Mouse (Mus musculus): ENCODE data around the gene Aqp2.

Gene Aqp2

GRCm38 (mm10) chr15:99590429-99591084 is 11.7 kb downstream of the Aqp2 start, which contains the start of gene Aqp5:
Gene Aqp5, plus strand, starts transcription at chr15:99590782.
- DNase-seq = no peak

- DNase-seq = no peak
These were observed 13.3 kb downstream of the Aqp2 start for GRCm38 (mm10) chr15:99592177-99592576.

- no peak for DNase-seq
These were observed 14.0 kb downstream of the Aqp2 start for GRCm38 (mm10) chr15:99592877-99593276.

GRCm38 (mm10) chr15:99594951-99595350 is 16.1 kb downstream of the Aqp2 start:
- no peak for DNase-seq

GRCm38 (mm10) chr15:99596056-99596687 is 17.3 kb downstream of the Aqp2 start:
- peak; percentile 76 for DNase-seq

GRCm38 (mm10) chr15:99596841-99597240 is 18.0 kb downstream of the Aqp2 start:
- no peak for DNase-seq

DNA sequence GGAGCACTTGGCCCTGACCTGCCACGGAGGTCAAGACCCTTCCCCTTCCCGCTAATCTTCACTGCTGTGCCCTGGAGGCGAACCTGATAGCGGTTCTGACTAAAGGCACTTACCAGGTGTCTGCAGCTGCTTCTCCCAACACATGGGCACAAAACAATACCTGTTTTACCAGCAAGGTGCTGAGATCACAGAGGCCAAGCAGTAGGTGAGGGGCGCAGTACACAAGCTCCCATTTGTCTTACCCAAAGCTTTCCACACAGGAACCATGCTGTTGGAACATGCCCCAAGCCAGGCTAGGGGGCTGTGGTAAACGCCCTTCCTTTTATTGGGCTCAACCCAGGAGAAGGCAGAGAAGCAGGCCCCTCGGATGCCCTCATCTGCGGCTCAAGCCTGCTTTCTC is 18.7 kb downstream of the Aqp2 start:
- DNase-seq = no peak

DNA sequence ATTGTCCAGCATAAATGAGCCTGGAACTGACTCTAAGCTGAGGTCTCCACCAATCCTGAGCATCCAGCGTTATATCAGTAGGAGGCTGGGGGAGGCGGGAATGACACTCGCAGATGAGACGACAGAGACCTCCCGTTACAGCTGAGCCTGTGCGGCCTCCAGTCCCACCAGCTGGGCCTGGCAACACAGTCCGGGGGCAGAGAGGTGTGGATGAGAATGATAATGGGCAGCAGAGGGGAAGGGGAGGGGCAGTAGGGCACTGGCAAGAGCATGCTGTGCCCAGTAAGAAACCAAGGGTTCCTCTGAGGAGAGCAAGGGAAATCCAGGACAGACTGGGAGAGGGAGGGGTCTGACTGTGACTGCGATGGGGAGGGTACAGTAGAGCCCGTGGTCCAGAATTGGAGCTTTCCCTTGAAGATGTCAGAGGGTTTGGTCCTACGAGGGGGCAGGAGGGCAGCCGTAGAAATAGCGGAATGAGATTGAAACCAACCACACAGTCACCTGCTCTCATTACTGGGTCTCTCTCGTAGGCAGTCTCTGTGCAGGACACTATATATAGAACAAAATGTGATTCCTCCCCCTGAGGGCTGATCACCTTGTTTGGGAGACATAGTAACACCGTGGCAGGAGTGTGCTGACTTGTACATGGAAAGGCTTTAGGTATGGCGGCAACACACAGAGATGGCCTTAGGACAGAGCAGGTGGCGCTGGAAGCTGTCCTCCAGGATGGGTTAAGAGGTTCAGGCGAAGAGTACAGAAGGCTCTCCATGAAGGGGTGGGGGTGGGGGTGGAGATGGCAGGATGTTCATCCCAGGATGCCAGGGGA is 20.6 kb downstream of the Aqp2 start:
- no peak for DNase-seq

GRCm38 (mm10) chr15:99600986-99601822 is 22.3 kb downstream of the Aqp2 start, which contains the start of gene Aqp6:
Gene Aqp6, plus strand, starts transcription at chr15:99601400.
- no peak for DNase-seq

- DNase-seq = no peak
These were observed 22.9 kb downstream of the Aqp2 start for GRCm38 (mm10) chr15:99601823-99602120.

DNA sequence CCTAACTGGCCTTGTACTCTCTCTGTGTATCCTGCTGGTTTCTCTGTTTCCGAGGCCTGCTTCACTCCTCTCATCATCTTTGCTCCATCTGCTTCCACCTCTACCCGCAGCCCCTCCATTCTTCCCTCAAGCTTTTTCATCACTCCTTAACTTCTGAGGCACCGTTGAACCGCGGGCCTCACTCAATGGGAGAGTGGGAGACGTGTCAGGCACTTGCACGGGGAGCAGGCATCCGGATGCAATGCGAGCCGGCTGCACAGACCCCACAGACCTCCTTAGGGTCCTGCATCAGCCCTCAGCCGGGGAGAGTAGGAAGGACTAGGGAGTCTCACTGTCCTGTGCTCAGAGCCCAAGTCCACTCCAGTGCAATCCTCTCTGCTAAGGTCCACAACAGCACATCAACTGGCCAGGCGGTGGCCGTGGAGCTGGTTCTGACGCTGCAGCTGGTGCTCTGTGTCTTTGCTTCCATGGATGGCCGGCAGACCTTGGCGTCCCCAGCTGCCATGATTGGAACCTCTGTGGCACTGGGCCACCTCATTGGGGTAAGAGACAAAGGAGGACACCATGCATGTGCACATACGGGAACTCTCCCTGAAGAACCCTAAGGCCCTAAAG is 23.5 kb downstream of the Aqp2 start:
- DNase-seq = no peak

DNA sequence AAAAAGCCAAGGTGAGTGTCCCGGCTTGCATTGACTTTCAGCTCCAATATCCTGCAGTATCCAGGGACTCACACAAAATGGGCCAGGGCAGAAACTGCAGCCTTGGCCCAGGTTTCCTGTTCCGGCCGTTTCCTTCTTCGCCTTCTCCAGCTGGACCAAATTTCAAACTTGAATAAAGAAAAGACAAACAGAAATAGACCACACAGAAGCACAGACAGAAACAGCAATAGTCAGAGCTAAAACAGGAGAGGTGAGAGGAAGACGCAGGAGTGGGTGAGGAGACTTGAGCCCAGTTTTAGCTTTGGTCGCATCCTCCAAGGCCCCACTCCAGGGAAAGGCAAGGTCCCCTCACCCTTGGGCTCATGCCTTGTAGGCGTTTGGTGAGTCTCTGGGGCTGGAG is 24.4 kb downstream of the Aqp2 start:
- DNase-seq = no peak

- DNase-seq = no peak
These were observed 26.7 kb downstream of the Aqp2 start for GRCm38 (mm10) chr15:99605595-99605994.

GRCm38 (mm10) chr15:99606515-99606914 is 27.7 kb downstream of the Aqp2 start:
- DNase-seq = no peak

DNA sequence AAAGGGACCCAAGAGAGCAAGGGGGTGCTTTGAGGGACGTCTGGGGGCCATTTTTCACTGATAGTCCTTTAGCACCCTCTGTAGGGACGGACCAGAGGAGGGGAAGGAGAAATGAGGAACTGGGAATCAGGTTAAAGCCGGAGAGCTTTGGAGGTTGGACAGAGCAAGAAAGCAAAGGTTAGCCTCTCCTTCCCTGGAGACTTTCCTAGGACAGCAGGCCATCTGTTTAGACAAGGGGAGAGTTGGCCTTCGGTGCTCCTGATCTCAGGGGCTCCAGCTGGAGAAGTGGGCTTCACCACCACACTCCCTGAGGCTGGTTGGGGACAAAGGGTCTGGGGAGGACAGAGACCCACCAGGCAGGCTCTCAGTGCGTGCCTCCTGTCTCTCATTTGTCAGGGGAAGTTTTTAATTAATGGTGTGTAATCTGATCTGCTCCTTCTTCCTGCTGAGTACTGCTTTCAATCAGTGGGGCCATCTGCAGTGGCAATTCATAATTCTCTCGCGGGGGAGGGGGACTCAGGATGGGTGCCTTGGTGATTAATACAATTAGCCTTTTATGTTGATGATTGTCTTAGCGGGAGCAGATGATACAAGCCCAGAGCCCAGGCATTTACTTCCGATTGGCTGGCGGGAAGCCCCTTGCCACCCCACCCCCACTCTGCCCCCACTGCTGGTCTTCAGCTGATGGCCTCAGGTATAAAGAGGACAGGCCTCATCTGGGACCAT is 28.7 kb downstream of the Aqp2 start:
- DNase-seq = no peak

DNA sequence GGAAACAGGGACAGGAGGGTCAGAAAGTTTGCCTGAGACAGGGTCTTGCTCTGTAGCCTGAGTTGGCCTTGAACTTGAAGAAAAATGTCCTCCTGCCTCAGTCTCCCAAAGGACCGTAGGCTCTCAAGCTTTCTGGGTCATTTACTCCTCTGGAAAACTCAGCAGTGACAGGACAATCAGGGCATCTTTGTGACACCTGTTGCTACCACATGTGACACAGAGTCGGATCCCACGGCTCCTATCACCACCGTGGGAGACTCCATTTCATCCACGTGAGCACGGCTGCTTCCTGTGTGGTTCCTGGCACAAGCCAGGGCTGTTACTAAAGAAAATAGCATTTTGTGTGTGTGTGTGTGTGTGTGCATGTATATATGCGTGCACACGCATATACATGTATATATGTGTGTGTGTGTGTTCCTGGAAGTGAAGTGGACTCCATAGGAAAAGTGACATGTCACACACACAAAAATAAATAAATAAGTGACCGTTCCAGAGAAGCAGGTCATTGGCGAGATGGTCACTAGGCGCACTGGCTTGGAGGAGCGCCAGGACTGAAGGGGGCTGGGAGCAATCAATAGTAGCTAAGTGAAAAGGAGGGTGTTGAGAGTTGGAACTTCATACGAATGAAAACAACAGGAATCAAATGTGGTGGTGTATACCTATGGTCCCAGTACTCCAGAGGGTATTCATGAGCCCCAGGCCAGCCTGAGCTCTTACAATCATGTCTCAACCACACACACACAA is 29.7 kb downstream of the Aqp2 start:
- DNase-seq = no peak

- DNase-seq = no peak
These were observed 32.7 kb downstream of the Aqp2 start for GRCm38 (mm10) chr15:99611563-99611962.

- DNase-seq = no peak
These were observed 35.4 kb downstream of the Aqp2 start for GRCm38 (mm10) chr15:99614273-99614672.

- no peak for DNase-seq
These were observed 35.9 kb downstream of the Aqp2 start for GRCm38 (mm10) chr15:99614753-99615152.

DNA sequence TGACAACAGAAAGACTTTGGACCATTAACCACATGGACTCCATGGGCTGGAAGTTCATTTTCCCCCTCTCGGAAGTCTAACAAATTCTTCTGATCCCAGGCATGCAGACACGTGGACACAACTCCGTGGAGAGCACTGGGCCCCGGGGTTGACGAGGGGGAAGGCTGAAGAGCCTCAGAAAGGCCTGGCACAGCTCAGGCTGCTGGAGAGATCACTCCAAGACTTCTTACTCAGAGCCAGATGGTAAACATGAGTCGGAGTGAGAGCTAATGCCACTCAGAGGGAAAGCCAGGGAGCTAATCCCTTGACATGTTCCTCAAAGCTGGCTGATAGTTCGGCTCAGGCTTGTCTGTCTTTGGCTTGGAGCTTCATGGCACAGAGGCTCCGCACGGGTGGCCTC is 36.4 kb downstream of the Aqp2 start:
- DNase-seq = no peak

DNA sequence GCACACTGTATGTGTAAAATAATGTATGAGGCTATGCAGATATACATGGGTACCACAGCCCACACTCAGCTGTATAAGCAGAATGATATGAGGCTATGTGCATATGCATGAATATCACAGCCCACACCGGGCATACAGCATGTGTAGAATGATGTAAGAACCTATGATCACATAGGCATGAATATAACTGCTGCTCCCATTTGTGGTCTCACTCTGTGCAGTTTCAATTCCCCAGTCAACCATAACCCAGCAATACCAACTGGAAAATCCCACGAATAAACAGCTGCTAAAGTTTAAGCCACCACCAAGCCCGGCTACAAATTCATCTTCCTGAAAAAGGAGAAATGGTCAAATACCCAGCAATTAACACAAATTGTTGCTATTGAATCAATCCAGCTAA is 39.7 kb downstream of the Aqp2 start:
- no peak for DNase-seq
